Mouse (Mus musculus) hindbrain, postnatal 0 days (tissue): ENCODE measurements around the gene Wdr83. TPM values are rescaled to one million over a fixed set of nuclear protein-coding genes. Genes with fewer than 3 reads are reported as not detected.
A peak's percentile ranks its signal among the peaks of the same experiment; 100 is the strongest.

Experiments
- ATAC-seq: fragments of 200-750 bp; cut with Nextera tagmentation; 2 replicates; pipeline ENCODE4 v1.8.0; 2017; ENCODE audit warnings: mild to moderate bottlenecking, moderate TSS enrichment, moderate library complexity
- DNase-seq: peaks from one replicate; pipeline ENCODE4 v3.0.0-alpha.2; 2015; ENCODE audit warnings: low spot score
- H3K27ac ChIP-seq: fragments of 300-500 bp; sonication (generic); 2 replicates; pipeline ENCODE4 v1.5.1; 2014; ENCODE audit warnings: mild to moderate bottlenecking
- H3K27me3 ChIP-seq: fragments of 300-500 bp; sonication (generic); 2 replicates; pipeline ENCODE4 v1.6.1; 2014; ENCODE audit warnings: low read length, mixed read lengths; ENCODE audit not compliant: insufficient read depth
- H3K36me3 ChIP-seq: fragments of 300-500 bp; sonication (generic); 2 replicates; pipeline ENCODE4 v1.6.1; 2014; ENCODE audit warnings: low read length, mixed read lengths; ENCODE audit not compliant: insufficient read depth
- H3K4me1 ChIP-seq: fragments of 300-500 bp; sonication (generic); 2 replicates; pipeline ENCODE4 v1.6.1; 2014; ENCODE audit warnings: antibody characterized with exemption, low read length, mixed read lengths; ENCODE audit not compliant: insufficient read depth
- H3K4me2 ChIP-seq: fragments of 300-500 bp; sonication (generic); 2 replicates; pipeline ENCODE4 v1.6.1; 2014; ENCODE audit warnings: low read depth, mild to moderate bottlenecking, low read length, moderate library complexity, mixed read lengths
- H3K4me3 ChIP-seq: fragments of 300-500 bp; sonication (generic); 2 replicates; pipeline ENCODE4 v1.5.1; 2014; ENCODE audit warnings: low read length
- H3K9ac ChIP-seq: fragments of 300-500 bp; sonication (generic); replicated peaks from 2 replicates; pipeline ENCODE4 v1.6.1; 2014; ENCODE audit warnings: mild to moderate bottlenecking, low read length, moderate library complexity, mixed read lengths
- H3K9me3 ChIP-seq: fragments of 300-500 bp; sonication (generic); 2 replicates; pipeline ENCODE4 v1.6.1; 2016; ENCODE audit warnings: low read length, mixed read lengths
- CTCF ChIP-seq: IDR thresholded peaks from 2 replicates; pipeline ENCODE4 v1.5.1; 2016; ENCODE audit warnings: antibody characterized with exemption, control low read depth, low read depth
- WGBS: fragments of 180-500 bp; shearing (Covaris S2); extraction: QIAGEN DNeasy Blood & Tissue Kit; methylation state at CpG from one replicate; pipeline ENCODE4 v1.1.7; 2014; 5-methylcytosine and 5-hydroxymethylcytosine counted together
- polyA plus RNA-seq: library from polyadenylated mRNA; unstranded; fragments of >200 nt; fragmentation: Nextera tagmentation; extraction: Ambion mirVana; gene quantifications from 2 replicates; pipeline ENCODE4 v1.2.1, GENCODE M21; 2015
- total RNA-seq: library from RNA; depleted of rRNA; stranded (reverse); fragments of >200 nt; gene quantifications from 2 replicates; pipeline ENCODE4 v1.2.3, GENCODE M21; 2014

Wdr83 gene
- total and polyA plus RNA-seq, 2 experiments from 2014 or later, result 21.4 to 38.6 TPM

- H3K27me3 ChIP-seq, result no peaks in the 10 kb centered on the region
- H3K4me3 ChIP-seq, result peak within 1 kb of the TSS; percentile 83
- H3K4me1 ChIP-seq, result peaks cover 8% of the 10 kb centered on the region; the same call in 1 of the 2 replicates
- DNase-seq (peak; percentile 98), ATAC-seq (peak; percentile 94)
- no peak for TF ChIP-seq CTCF
- H3K27ac ChIP-seq, result peak within 1 kb of the TSS; percentile 98
- under 1% methylated on average over 58 of the region's 59 CpGs for WGBS
- no peaks in the 10 kb centered on the region for H3K9me3 ChIP-seq
- H3K36me3 ChIP-seq, result peaks cover 23% of the 10 kb centered on the region
- H3K4me2 ChIP-seq, result peak within 1 kb of the TSS; percentile 82
- peak within 1 kb of the TSS; percentile 91 for H3K9ac ChIP-seq
Measured at GRCm38 (mm10) chr8:85036718-85037365, 44.3 kb downstream of the Wdr83 start, which contains the start of gene Tnpo2. Tnpo2 (plus strand) TSS chr8:85036915.

- peak overlapping the region; percentile 98 for H3K27ac ChIP-seq
- 0% methylated on average over 9 of the region's 9 CpGs for WGBS
- TF ChIP-seq CTCF, result no peak
Measured at GRCm38 (mm10) chr8:85036381-85036717, 44.8 kb downstream of the Wdr83 start.

DNA sequence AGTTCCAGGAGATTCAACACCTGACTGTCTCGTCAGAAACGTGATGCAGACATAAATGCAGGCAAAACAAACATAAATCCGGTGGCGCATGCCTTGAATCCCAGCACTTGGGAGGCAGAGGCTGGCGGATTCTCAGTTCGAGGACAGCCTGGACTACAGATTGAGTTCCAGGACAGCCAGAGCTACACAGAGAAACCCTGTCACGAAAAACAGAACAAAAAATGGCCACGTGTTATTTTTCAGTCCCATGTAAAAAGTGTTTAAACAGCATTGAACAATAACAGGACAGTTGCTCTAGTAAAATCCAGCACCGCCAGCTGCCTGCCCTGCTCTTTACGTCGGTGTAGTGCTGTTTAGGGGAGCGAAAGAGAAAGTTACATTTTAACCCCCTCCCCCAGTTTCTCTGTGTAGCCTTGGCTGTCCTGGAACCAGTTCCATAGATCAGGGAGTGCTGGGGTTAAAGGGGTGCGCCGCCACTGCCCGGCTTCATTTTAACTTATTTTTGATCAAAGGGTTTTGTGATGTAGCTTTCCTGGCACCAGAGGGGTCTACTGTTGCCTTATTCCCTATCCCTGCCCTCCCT lies 45.3 kb downstream of the Wdr83 start:
- H3K4me1 ChIP-seq, result peaks cover 8% of the 10 kb centered on the region; the same call in 1 of the 2 replicates
- DNase-seq (peak; percentile 12), ATAC-seq (no peak)
- H3K4me3 ChIP-seq, result peak overlapping the region; percentile 83
- H3K27me3 ChIP-seq, result no peaks in the 10 kb centered on the region
- peaks cover 23% of the 10 kb centered on the region for H3K36me3 ChIP-seq
- peak overlapping the region; percentile 82 for H3K4me2 ChIP-seq
- H3K27ac ChIP-seq, result peak overlapping the region; percentile 98
- H3K9ac ChIP-seq, result peak overlapping the region; percentile 91
- no peaks in the 10 kb centered on the region for H3K9me3 ChIP-seq
- WGBS, result 2% methylated on average over 15 of the region's 15 CpGs
- TF ChIP-seq CTCF, result no peak

More at GRCm38 (mm10) chr8:85036381-85036717, 44.8 kb downstream of the Wdr83 start:
- Histone ChIP-seq H3K9ac (peak overlapping the region; percentile 91), H3K9me3 (no peaks in the 10 kb centered on the region), H3K27me3 (no peaks in the 10 kb centered on the region), H3K4me2 (peak overlapping the region; percentile 82), H3K36me3 (peaks cover 26% of the 10 kb centered on the region), H3K4me1 (peaks cover 8% of the 10 kb centered on the region; the same call in 1 of the 2 replicates), H3K4me3 (peak overlapping the region; percentile 83)
- peak; percentile 38 for ATAC-seq
- DNase-seq, result no peak

DNA sequence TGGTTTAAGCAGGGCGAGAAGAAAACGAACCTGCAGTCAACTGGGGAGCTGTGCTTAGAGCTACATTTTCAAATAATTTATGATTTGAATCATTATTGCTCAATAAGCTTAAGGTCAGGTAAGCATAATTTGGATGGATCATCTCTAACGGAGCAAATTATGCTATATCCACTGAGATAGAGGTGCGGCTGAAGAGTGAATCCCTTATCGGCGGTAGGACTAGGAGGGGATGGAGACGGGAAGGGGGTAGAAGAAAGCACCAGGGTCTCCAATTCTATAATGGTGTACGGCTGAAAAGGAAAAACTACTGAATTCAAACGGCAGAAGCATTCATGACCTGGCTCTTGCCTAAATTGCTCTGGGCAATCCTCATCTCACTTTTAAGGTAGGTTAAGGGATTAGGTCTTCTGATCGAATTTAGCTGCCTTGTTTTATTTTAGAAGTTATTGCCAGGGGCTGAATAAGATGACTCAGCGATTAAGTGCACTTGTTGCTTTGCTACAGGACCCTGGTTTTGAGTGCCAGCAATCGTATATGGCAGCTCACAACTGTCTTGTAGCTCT lies 45.9 kb downstream of the Wdr83 start:
- H3K27ac ChIP-seq, result no peak overlapping the region
- ATAC-seq (no peak), DNase-seq (no peak)
- H3K9ac ChIP-seq, result no peak overlapping the region; the same call in 1 of the 2 replicates
- peak overlapping the region; percentile 82 for H3K4me2 ChIP-seq
- no peaks in the 10 kb centered on the region for H3K27me3 ChIP-seq
- no peak for TF ChIP-seq CTCF
- H3K9me3 ChIP-seq, result no peaks in the 10 kb centered on the region
- peak overlapping the region; percentile 83 for H3K4me3 ChIP-seq
- peaks cover 8% of the 10 kb centered on the region; the same call in 1 of the 2 replicates for H3K4me1 ChIP-seq
- WGBS, result 8% methylated on average over 12 of the region's 12 CpGs
- H3K36me3 ChIP-seq, result peaks cover 23% of the 10 kb centered on the region

DNA sequence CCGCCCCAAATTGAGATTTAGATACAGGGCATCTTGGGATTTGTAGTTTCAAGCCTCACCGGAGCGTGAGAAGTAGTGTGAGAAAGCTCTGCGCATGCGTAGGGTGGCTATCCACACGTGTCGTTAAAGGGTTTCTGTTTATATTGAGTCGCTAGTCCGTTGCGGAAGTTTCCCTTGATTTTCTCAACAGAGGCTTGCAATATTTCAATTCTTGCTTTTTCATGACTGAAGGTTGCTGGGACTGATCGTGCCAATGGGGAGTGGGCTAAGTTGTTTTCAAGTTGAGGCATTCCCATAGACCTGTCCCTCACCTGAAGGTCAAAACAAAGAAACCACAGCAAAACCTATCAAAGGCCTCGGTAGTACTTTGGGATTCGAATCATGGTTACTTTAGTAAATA lies 46.3 kb downstream of the Wdr83 start:
- peak; percentile 91 for DNase-seq
- 4% methylated on average over 13 of the region's 13 CpGs for WGBS
- Histone ChIP-seq H3K9me3 (no peaks in the 10 kb centered on the region), H3K4me2 (peak overlapping the region; percentile 82), H3K27ac (no peak overlapping the region), H3K36me3 (peaks cover 28% of the 10 kb centered on the region), H3K27me3 (no peaks in the 10 kb centered on the region), H3K4me1 (peaks cover 8% of the 10 kb centered on the region; the same call in 1 of the 2 replicates), H3K4me3 (peak overlapping the region; percentile 19; the same call in 1 of the 2 replicates), H3K9ac (0 out of 2 replicates have a peak overlapping the region, but pooled peaks have one; percentile 26)
- TF ChIP-seq CTCF, result no peak
- ATAC-seq, result no peak

- peaks cover 30% of the 10 kb centered on the region for H3K36me3 ChIP-seq
- H3K9ac ChIP-seq, result no peak overlapping the region
- no peak overlapping the region for H3K4me3 ChIP-seq
- DNase-seq, result no peak
- H3K4me2 ChIP-seq, result no peak overlapping the region
- H3K9me3 ChIP-seq, result no peaks in the 10 kb centered on the region
- no peak for TF ChIP-seq CTCF
- no peak overlapping the region for H3K27ac ChIP-seq
- H3K27me3 ChIP-seq, result no peaks in the 10 kb centered on the region
- peaks cover 11% of the 10 kb centered on the region for H3K4me1 ChIP-seq
- no peak for ATAC-seq
- 77% methylated on average over 1 of the region's 1 CpGs for WGBS
Measured at GRCm38 (mm10) chr8:85033867-85034266, 47.2 kb downstream of the Wdr83 start.
